Mouse (Mus musculus) bone marrow, adult 2 months (tissue): ENCODE measurements around the gene Nudt17. TPM values are rescaled to one million over a fixed set of nuclear protein-coding genes. Genes with fewer than 3 reads are reported as not detected.
A peak's percentile ranks its signal among the peaks of the same experiment; 100 is the strongest.
"Not testable (repeated sequence)": the region's sequence is repeated elsewhere in the genome, so short reads cannot be mapped to it uniquely, and the experiment has no call there.

ENCODE experiments used
- H3K27ac ChIP-seq: fragments of 200-500 bp; 2 replicates; pipeline ENCODE4 v1.5.1; 2012; ENCODE audit warnings: low read depth, mild to moderate bottlenecking, control low read depth, inconsistent platforms, low read length; ENCODE audit not compliant: control insufficient read depth, poor library complexity, insufficient read depth
- H3K4me1 ChIP-seq: fragments of 200-500 bp; 2 replicates; pipeline ENCODE4 v1.6.1; 2011; ENCODE audit warnings: low read length; ENCODE audit not compliant: control insufficient read depth, insufficient read depth
- H3K4me3 ChIP-seq: fragments of 200-500 bp; replicated peaks from 2 replicates; pipeline ENCODE3; 2011; ENCODE audit warnings: mild to moderate bottlenecking, low read depth, low read length, control low read depth; ENCODE audit not compliant: control insufficient read depth
- CTCF ChIP-seq: fragments of 200-500 bp; IDR thresholded peaks from 2 replicates; pipeline ENCODE4 v1.5.1; 2011; ENCODE audit warnings: low read length, control low read depth; ENCODE audit not compliant: control insufficient read depth, insufficient read depth
- POLR2A ChIP-seq: fragments of 200-500 bp; IDR thresholded peaks from 2 replicates; pipeline ENCODE4 v1.6.1; 2011; ENCODE audit warnings: low read depth, mild to moderate bottlenecking, control low read depth, low read length, borderline replicate concordance; ENCODE audit not compliant: control insufficient read depth
- WGBS: fragments of 180-500 bp; shearing (Covaris S2); methylation state at CpG from one replicate; pipeline ENCODE4 v1.1.7; 2018; 5-methylcytosine and 5-hydroxymethylcytosine counted together
- polyA plus RNA-seq: library from polyadenylated mRNA; stranded (reverse); fragments of >200 nt; gene quantifications from 2 replicates; pipeline ENCODE4 v1.2.4, GENCODE M21; 2011; ENCODE audit warnings: low replicate concordance; ENCODE audit not compliant: missing spikeins, insufficient read depth, insufficient read length

The Nudt17 gene
- polyA plus RNA-seq, 1 experiment, result 1.4 TPM

DNA sequence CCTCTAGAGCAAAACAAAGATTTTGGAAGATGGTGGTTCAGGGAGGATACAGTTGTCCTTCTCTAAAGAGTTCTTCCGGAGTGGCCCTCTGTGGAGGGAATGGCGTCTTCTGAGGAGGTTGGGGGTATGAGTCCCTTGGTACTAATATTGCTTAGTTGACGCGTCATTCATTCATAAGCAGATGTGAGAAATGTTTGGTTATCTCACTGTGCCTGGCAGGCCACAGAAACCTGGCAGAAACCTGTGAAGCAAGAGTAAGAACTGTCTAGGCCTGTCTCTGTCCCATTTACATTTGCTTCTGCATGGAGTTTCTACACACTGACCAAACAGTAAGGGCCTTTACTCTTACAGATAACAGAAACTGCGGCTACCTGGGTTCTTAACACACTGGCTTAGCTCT lies 36.8 kb downstream of the Nudt17 start:
- Histone ChIP-seq H3K4me3 (no peak overlapping the region), H3K4me1 (no peaks in the 10 kb centered on the region), H3K27ac (no peak overlapping the region)
- WGBS, result 93% methylated on average over 5 of the region's 5 CpGs
- TF ChIP-seq POLR2A, result no peak
- no peak for TF ChIP-seq CTCF

DNA sequence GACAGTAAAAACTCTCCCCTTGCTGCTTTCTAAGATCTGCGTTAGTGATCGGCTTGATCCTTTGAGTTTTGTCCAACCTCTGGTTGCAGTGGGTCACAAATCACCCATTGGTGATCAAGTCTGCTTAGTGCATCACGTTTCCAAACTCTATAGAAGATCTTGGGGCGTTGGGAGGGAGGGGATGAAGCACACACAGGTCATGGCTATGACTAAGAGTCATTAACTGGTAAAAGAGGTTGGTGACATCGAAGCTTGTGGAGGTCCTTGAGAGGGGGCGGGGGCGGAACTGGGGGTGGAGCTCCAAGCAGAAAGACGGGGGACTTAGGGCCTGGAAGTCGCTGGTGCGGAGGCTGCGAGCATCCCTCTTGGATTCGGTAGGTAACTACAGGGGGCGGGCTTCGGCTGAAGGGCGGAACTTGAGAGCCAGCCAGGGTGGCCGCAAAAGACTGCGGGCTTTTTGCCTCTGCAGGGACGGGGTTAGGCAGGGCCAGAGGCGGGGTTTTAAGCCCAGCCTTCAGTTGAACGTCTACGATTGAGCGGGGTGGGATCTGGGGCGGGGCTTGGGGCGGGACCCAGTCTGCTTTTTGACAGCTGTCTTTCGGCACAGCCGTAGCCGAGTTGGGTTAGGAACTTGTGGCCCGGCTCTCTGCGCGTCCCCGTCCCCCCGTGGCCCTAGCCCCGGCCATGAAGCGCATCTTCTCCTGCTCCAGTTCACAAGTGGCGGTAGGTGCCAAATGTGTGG lies 38.5 kb downstream of the Nudt17 start, which contains the start of gene Ankrd35:
Gene Ankrd35, plus strand, starts transcription at position 405 of the 742 bp plus-strand sequence.
- no peak within 1 kb of the TSS for H3K27ac ChIP-seq
- H3K4me3 ChIP-seq, result peak within 1 kb of the TSS; percentile 48
- TF ChIP-seq CTCF (no peak), POLR2A (no peak)
- H3K4me1 ChIP-seq, result no peaks in the 10 kb centered on the region
- WGBS, result 7% methylated on average over 35 of the region's 35 CpGs

DNA sequence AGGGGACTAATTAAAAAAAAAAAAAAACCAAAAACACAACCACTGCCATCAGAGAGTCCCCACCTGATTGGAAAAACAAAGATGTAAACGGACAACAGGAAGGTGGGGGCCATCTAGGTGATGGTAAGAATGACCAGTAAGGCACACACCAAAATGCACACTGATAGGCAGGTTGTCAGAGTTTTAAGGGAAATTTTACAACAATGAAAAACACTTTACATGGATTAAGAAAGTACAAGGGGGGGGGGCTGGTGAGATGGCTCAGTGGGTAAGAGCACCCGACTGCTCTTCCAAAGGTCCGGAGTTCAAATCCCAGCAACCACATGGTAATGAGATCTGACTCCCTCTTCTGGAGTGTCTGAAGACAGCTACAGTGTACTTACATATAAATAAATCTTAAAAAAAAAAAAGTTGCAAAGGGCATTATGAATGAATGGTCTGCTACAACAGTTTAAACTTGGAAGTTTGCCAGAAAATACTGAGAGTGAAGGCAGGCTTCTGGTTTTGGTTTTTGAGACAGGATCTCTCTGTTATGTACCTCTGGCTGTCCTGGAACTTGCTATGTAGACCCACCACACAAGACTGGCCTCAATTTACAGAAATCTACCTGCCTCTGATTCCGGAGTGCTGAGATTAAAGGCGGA lies 39.8 kb downstream of the Nudt17 start:
- TF ChIP-seq CTCF (no peak), POLR2A (no peak)
- Histone ChIP-seq H3K27ac (no peak overlapping the region), H3K4me3 (no peak overlapping the region), H3K4me1 (no peaks in the 10 kb centered on the region)
- WGBS, result 90% methylated on average over 5 of the region's 5 CpGs

DNA sequence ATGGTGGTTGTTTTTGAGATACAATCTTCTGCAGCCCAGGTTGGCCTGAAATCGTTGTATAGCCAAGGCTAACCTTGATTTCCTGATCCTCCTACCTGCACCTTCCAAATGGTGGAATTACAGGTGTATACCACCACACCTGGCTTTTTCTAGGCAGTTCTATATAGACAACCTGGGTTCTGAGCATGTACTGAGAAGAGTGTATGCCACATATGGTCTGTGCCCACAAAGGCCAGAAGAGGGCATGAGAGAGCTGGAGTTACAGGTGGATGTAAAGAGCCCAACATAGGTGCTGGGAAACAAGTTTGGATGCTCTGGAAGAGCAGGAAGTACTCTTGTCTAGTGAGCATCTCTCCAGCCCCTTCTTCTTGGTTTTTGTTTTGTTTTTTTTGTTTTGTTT lies 41.0 kb downstream of the Nudt17 start:
- WGBS, result 38% methylated on average over 1 of the region's 1 CpGs
- no peaks in the 10 kb centered on the region for H3K4me1 ChIP-seq
- H3K27ac ChIP-seq, result no peak overlapping the region
- TF ChIP-seq POLR2A (no peak), CTCF (peak; percentile 49)
- no peak overlapping the region for H3K4me3 ChIP-seq

- 90% methylated on average over 5 of the region's 5 CpGs for WGBS
- H3K4me3 ChIP-seq, result no peak overlapping the region
- no peaks in the 10 kb centered on the region for H3K4me1 ChIP-seq
- TF ChIP-seq POLR2A (no peak), CTCF (no peak)
- H3K27ac ChIP-seq, result no peak overlapping the region
These were observed 41.4 kb downstream of the Nudt17 start for GRCm38 (mm10) chr3:96666916-96667315.

- H3K4me3 ChIP-seq, H3K4me1 ChIP-seq, H3K27ac ChIP-seq: not testable (repeated sequence)
- WGBS, result 77% methylated on average over 7 of the region's 7 CpGs
These were observed 42.5 kb downstream of the Nudt17 start for GRCm38 (mm10) chr3:96665732-96666363.

GRCm38 (mm10) chr3:96663432-96664239 lies 44.7 kb downstream of the Nudt17 start:
- peak overlapping the region; percentile 0 for H3K4me3 ChIP-seq
- WGBS, result 8% methylated on average over 18 of the region's 18 CpGs
- no peaks in the 10 kb centered on the region for H3K4me1 ChIP-seq
- TF ChIP-seq POLR2A (no peak), CTCF (peak; percentile 27)
- H3K27ac ChIP-seq, result no peak overlapping the region

DNA sequence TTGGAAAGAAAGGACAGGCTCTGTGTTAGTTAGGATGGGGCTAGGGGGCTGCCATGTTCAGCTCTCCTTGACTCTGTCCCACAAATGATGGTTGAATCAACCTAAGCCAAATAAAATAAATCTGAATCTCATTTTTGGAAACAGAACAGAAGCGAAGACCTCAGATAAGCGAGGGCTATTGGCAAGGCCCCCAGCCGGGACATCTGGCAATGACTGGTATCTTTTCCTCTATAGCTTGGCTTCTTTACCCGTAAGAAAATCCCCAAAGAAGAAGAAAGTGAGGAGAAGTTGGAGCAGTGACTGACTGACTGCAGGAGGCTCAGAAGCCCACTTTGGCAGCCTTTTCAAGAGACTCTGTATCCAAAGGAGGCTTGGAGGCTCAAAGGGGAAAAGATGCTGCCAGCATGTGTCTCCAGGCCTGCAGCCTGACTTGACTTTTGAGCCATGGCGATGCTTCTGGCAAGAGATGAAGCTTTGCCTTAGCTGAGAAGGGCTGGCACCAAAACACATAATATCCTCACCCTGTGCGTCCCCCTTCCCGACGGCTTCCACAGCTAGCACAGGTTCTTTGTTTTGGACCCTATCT lies 45.5 kb downstream of the Nudt17 start:
- WGBS, result 78% methylated on average over 8 of the region's 8 CpGs
- no peak for TF ChIP-seq CTCF
- TF ChIP-seq POLR2A, result no peak
- H3K4me3 ChIP-seq, result no peak overlapping the region
- H3K4me1 ChIP-seq, result no peaks in the 10 kb centered on the region
- H3K27ac ChIP-seq, result no peak overlapping the region
